Mouse (Mus musculus) forebrain, postnatal 0 days (tissue): Measurements from ENCODE around the gene Snx30. TPM values are rescaled to one million over a fixed set of nuclear protein-coding genes. Genes with fewer than 3 reads are reported as not detected.

Experiments
- ATAC-seq: fragments of 200-750 bp; cut with Nextera tagmentation; 2 replicates; pipeline ENCODE4 v1.8.0; 2017; ENCODE audit warnings: mild to moderate bottlenecking, moderate library complexity
- DNase-seq: peaks from one replicate; pipeline ENCODE4 v3.0.0-alpha.2; 2015
- H3K27ac ChIP-seq: fragments of 300-500 bp; sonication (generic); 2 replicates; pipeline ENCODE4 v1.5.1; 2014; ENCODE audit warnings: low read depth, mild to moderate bottlenecking, antibody characterized with exemption, low read length, moderate library complexity, mixed read lengths
- H3K27me3 ChIP-seq: fragments of 300-500 bp; sonication (generic); 2 replicates; pipeline ENCODE4 v1.6.1; 2014; ENCODE audit warnings: mild to moderate bottlenecking, low read length, mixed read lengths; ENCODE audit not compliant: insufficient read depth
- H3K36me3 ChIP-seq: fragments of 300-500 bp; sonication (generic); 2 replicates; pipeline ENCODE4 v1.6.1; 2014; ENCODE audit warnings: mild to moderate bottlenecking, moderate library complexity; ENCODE audit not compliant: insufficient read depth
- H3K4me1 ChIP-seq: fragments of 300-500 bp; sonication (generic); 2 replicates; pipeline ENCODE4 v1.6.1; 2014; ENCODE audit warnings: antibody characterized with exemption; ENCODE audit not compliant: insufficient read depth
- H3K4me2 ChIP-seq: fragments of 300-500 bp; sonication (generic); 2 replicates; pipeline ENCODE4 v1.6.1; 2014; ENCODE audit warnings: low read depth, mild to moderate bottlenecking, moderate library complexity
- H3K4me3 ChIP-seq: fragments of 300-500 bp; sonication (generic); 2 replicates; pipeline ENCODE4 v1.5.1; 2014; ENCODE audit warnings: low read depth, low read length, mixed read lengths
- H3K9ac ChIP-seq: fragments of 300-500 bp; sonication (generic); 2 replicates; pipeline ENCODE4 v1.6.1; 2014; ENCODE audit warnings: mild to moderate bottlenecking
- H3K9me3 ChIP-seq: fragments of 300-500 bp; sonication (generic); 2 replicates; pipeline ENCODE4 v1.6.1; 2016; ENCODE audit warnings: low read length
- CTCF ChIP-seq: sonication (generic); IDR thresholded peaks from 2 replicates; pipeline ENCODE4 v1.5.1; 2016; ENCODE audit warnings: antibody characterized with exemption, control low read depth, low read depth
- WGBS: fragments of 180-500 bp; shearing (Covaris S2); extraction: QIAGEN DNeasy Blood & Tissue Kit; methylation state at CpG from one replicate; pipeline ENCODE4 v1.1.7; 2014; 5-methylcytosine and 5-hydroxymethylcytosine counted together
- polyA plus RNA-seq: library from polyadenylated mRNA; unstranded; fragments of >200 nt; fragmentation: Nextera tagmentation; extraction: Ambion mirVana; gene quantifications from 2 replicates; pipeline ENCODE4 v1.2.1, GENCODE M21; 2015
- total RNA-seq: library from RNA; depleted of rRNA; stranded (reverse); fragments of >200 nt; gene quantifications from 2 replicates; pipeline ENCODE4 v1.2.3, GENCODE M21; 2014

Snx30 gene
- total and polyA plus RNA-seq, 2 experiments from 2014 or later, result 16.9 to 31.4 TPM

GRCm38 (mm10) chr4:59764950-59765349, 40.7 kb upstream of the Snx30 start:
- Histone ChIP-seq H3K27me3 (no peaks in the 10 kb centered on the region), H3K9me3 (no peaks in the 10 kb centered on the region), H3K9ac (no peak overlapping the region), H3K4me3 (no peak overlapping the region), H3K27ac (peak overlapping the region; percentile 57; the same call in 1 of the 2 replicates), H3K4me1 (no peaks in the 10 kb centered on the region), H3K4me2 (no peak overlapping the region), H3K36me3 (0 out of 2 replicates have a peak, but pooled peaks cover 4% of the 10 kb centered on the region)
- no peak for DNase-seq
- no peak for ATAC-seq
- WGBS, result 75% methylated on average over 7 of the region's 7 CpGs
- no peak for TF ChIP-seq CTCF

- no peaks in the 10 kb centered on the region for H3K27me3 ChIP-seq
- H3K9me3 ChIP-seq, result no peaks in the 10 kb centered on the region
- WGBS, result 12% methylated on average over 7 of the region's 7 CpGs
- H3K36me3 ChIP-seq, result 0 out of 2 replicates have a peak, but pooled peaks cover 9% of the 10 kb centered on the region
- TF ChIP-seq CTCF, result no peak
- H3K4me3 ChIP-seq, result no peak overlapping the region
- no peak overlapping the region for H3K4me2 ChIP-seq
- H3K4me1 ChIP-seq, result no peaks in the 10 kb centered on the region
- 0 out of 2 replicates have a peak overlapping the region, but pooled peaks have one; percentile 57 for H3K27ac ChIP-seq
- peak; percentile 25 for DNase-seq
- no peak overlapping the region for H3K9ac ChIP-seq
- peak; percentile 75 for ATAC-seq
These were observed 40.1 kb upstream of the Snx30 start for GRCm38 (mm10) chr4:59765385-59766005.

DNA sequence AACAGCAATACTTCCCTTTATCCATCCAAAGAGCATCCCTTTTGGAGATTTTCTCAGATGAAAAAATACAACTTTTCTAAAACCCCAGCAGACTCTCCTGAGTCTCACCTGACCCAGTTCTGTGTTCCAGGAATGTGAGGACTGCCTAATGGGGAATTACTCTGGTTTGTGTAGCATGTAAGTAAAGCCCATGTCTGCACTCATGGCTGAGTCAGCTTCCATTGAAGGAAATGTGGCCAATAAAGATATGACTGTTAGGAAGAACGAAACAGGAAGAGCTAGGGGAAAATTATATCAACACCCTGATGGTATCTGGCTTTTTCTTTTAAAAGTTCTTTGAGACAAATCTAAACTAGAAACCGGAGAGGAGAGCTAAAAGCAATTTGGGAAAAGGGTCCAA, 37.9 kb upstream of the Snx30 start:
- no peak overlapping the region for H3K9ac ChIP-seq
- no peak overlapping the region for H3K4me3 ChIP-seq
- DNase-seq, result no peak
- no peaks in the 10 kb centered on the region for H3K27me3 ChIP-seq
- WGBS, result 92% methylated on average over 2 of the region's 2 CpGs
- H3K27ac ChIP-seq, result no peak overlapping the region
- no peaks in the 10 kb centered on the region for H3K9me3 ChIP-seq
- ATAC-seq, result no peak
- H3K36me3 ChIP-seq, result peaks cover 19% of the 10 kb centered on the region; the same call in 1 of the 2 replicates
- H3K4me1 ChIP-seq, result no peaks in the 10 kb centered on the region
- TF ChIP-seq CTCF, result no peak
- H3K4me2 ChIP-seq, result no peak overlapping the region

- H3K4me1 ChIP-seq, result no peaks in the 10 kb centered on the region
- H3K27ac ChIP-seq, result no peak overlapping the region
- peaks cover 29% of the 10 kb centered on the region for H3K36me3 ChIP-seq
- ATAC-seq (no peak), DNase-seq (no peak)
- TF ChIP-seq CTCF, result no peak
- no peak overlapping the region for H3K4me3 ChIP-seq
- H3K27me3 ChIP-seq, result no peaks in the 10 kb centered on the region
- H3K9me3 ChIP-seq, result no peaks in the 10 kb centered on the region
- H3K9ac ChIP-seq, result no peak overlapping the region
- no peak overlapping the region for H3K4me2 ChIP-seq
- WGBS, result 47% methylated on average over 17 of the region's 17 CpGs
These were observed 33.3 kb upstream of the Snx30 start for GRCm38 (mm10) chr4:59772171-59772879.

DNA sequence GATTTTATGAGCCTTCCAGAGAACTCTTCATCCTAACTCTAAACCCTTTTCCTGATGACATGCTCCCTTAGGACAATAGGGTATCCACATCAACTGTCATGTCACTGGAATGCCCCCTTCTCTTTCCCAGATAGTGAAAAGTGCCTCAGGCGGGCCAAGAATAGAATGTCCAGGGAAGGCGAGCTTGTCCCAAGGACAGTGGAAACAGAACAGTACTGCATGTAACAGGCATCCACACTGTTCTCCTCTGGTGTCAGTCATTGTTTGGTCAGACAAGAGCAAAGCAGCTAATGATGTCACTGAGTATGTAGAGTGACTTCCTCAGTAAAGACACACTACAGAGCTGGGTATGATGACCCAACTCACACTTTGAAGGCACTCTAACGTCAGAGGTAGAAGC, 27.8 kb upstream of the Snx30 start:
- DNase-seq (no peak), ATAC-seq (no peak)
- H3K4me3 ChIP-seq, result no peak overlapping the region
- no peak overlapping the region for H3K27ac ChIP-seq
- H3K4me2 ChIP-seq, result no peak overlapping the region
- peaks cover 10% of the 10 kb centered on the region for H3K36me3 ChIP-seq
- H3K27me3 ChIP-seq, result no peaks in the 10 kb centered on the region
- no peak overlapping the region for H3K9ac ChIP-seq
- no peaks in the 10 kb centered on the region for H3K9me3 ChIP-seq
- 87% methylated on average over 3 of the region's 3 CpGs for WGBS
- H3K4me1 ChIP-seq, result no peaks in the 10 kb centered on the region; the same call in 1 of the 2 replicates
- TF ChIP-seq CTCF, result no peak

DNA sequence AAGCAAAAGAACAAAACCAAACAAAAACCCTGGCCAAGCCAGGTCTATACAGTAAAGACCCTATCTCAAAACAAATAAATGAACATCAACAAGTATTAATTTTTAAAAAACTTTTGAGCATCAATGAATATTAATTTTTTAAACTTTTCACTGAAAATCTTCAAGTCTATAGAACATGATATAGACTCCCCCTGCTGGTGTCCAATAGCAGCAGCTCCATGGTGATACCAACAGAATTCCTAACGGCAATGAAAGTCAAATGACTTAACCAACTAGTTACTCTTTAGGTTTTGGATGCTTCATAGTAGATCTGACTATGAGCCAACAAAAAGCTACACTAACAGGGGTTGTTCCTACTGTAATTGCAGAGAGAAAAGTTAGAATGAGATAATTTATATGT, 25.1 kb upstream of the Snx30 start:
- H3K4me1 ChIP-seq, result no peaks in the 10 kb centered on the region; the same call in 1 of the 2 replicates
- ATAC-seq, result no peak

More for the DNA sequence above, 25.1 kb upstream of the Snx30 start:
- Histone ChIP-seq H3K4me3 (no peak overlapping the region), H3K9me3 (no peaks in the 10 kb centered on the region), H3K27ac (no peak overlapping the region), H3K36me3 (no peaks in the 10 kb centered on the region), H3K27me3 (no peaks in the 10 kb centered on the region), H3K9ac (no peak overlapping the region), H3K4me2 (no peak overlapping the region)
- peak; percentile 67 for TF ChIP-seq CTCF
- WGBS, result 10% methylated on average over 1 of the region's 1 CpGs
- peak; percentile 60 for DNase-seq
